Mouse (Mus musculus) forebrain, embryonic 15.5 days (tissue): ENCODE measurements at regions not wholly inside any gene's neighbourhood (a gene's known extent, or its start where the extent isn't known, plus 50 kb on each side); places are given as distances from the start of the nearest gene placed in this dataset.

ENCODE experiments used
- ATAC-seq: fragments of 200-750 bp; cut with Nextera tagmentation; replicated peaks from 2 replicates; pipeline ENCODE4 v1.8.0; 2017; ENCODE audit warnings: mild to moderate bottlenecking, moderate TSS enrichment, moderate library complexity
- H3K27ac ChIP-seq: fragments of 300-500 bp; sonication (generic); replicated peaks from 2 replicates; pipeline ENCODE4 v1.5.1; 2015; ENCODE audit warnings: mild to moderate bottlenecking, inconsistent platforms
- H3K27me3 ChIP-seq: fragments of 300-500 bp; sonication (generic); 2 replicates; pipeline ENCODE4 v1.6.1; 2015; ENCODE audit warnings: inconsistent platforms
- H3K36me3 ChIP-seq: fragments of 300-500 bp; sonication (generic); 2 replicates; pipeline ENCODE4 v1.6.1; 2015; ENCODE audit warnings: mild to moderate bottlenecking, inconsistent platforms
- H3K4me1 ChIP-seq: fragments of 300-500 bp; sonication (generic); 2 replicates; pipeline ENCODE4 v1.6.1; 2015; ENCODE audit warnings: inconsistent platforms
- H3K4me2 ChIP-seq: fragments of 300-500 bp; sonication (generic); replicated peaks from 2 replicates; pipeline ENCODE4 v1.6.1; 2015; ENCODE audit warnings: mild to moderate bottlenecking, inconsistent platforms
- H3K4me3 ChIP-seq: fragments of 300-500 bp; sonication (generic); 2 replicates; pipeline ENCODE4 v1.5.1; 2015; ENCODE audit warnings: mild to moderate bottlenecking, inconsistent platforms
- H3K9ac ChIP-seq: fragments of 300-500 bp; sonication (generic); replicated peaks from 2 replicates; pipeline ENCODE4 v1.6.1; 2015; ENCODE audit warnings: mild to moderate bottlenecking, inconsistent platforms
- H3K9me3 ChIP-seq: fragments of 300-500 bp; sonication (generic); 2 replicates; pipeline ENCODE4 v1.6.1; 2016; ENCODE audit warnings: inconsistent platforms
- WGBS: fragments of 180-500 bp; shearing (Covaris S2); methylation state at CpG from one replicate; pipeline ENCODE4 v1.1.7; 2015; ENCODE audit warnings: mixed read lengths; 5-methylcytosine and 5-hydroxymethylcytosine counted together

- no peak for ATAC-seq
- Histone ChIP-seq H3K4me1 (no peaks in the 10 kb centered on the region), H3K4me3 (no peak overlapping the region), H3K27ac (no peak overlapping the region), H3K4me2 (no peak overlapping the region), H3K9ac (no peak overlapping the region), H3K36me3 (no peaks in the 10 kb centered on the region), H3K9me3 (no peaks in the 10 kb centered on the region), H3K27me3 (no peaks in the 10 kb centered on the region)
- 79% methylated on average over 1 of the region's 1 CpGs for WGBS
These were observed 825.0 kb downstream of the Gm9195 start for GRCm38 (mm10) chr14:71666656-71667055.

- Histone ChIP-seq H3K4me1 (no peaks in the 10 kb centered on the region), H3K27ac (no peak overlapping the region), H3K36me3 (no peaks in the 10 kb centered on the region), H3K27me3 (no peaks in the 10 kb centered on the region), H3K9me3 (no peaks in the 10 kb centered on the region), H3K4me3 (no peak overlapping the region), H3K9ac (no peak overlapping the region), H3K4me2 (no peak overlapping the region)
- WGBS: 78% methylated on average over 2 of the region's 2 CpGs
- no peak for ATAC-seq
These were observed 831.5 kb downstream of the Gm9195 start for GRCm38 (mm10) chr14:71660166-71660565.

- Histone ChIP-seq H3K27me3 (no peaks in the 10 kb centered on the region), H3K4me2 (no peak overlapping the region), H3K9me3 (no peaks in the 10 kb centered on the region), H3K4me1 (no peaks in the 10 kb centered on the region), H3K4me3 (no peak overlapping the region), H3K36me3 (no peaks in the 10 kb centered on the region), H3K9ac (no peak overlapping the region), H3K27ac (no peak overlapping the region)
- 88% methylated on average over 3 of the region's 3 CpGs for WGBS
- ATAC-seq: no peak
These were observed 836.6 kb downstream of the Gm9195 start for GRCm38 (mm10) chr14:71654785-71655627.

- Histone ChIP-seq H3K9ac (no peak overlapping the region), H3K36me3 (no peaks in the 10 kb centered on the region), H3K4me3 (no peak overlapping the region), H3K27me3 (no peaks in the 10 kb centered on the region), H3K9me3 (no peaks in the 10 kb centered on the region), H3K4me2 (no peak overlapping the region), H3K4me1 (no peaks in the 10 kb centered on the region), H3K27ac (no peak overlapping the region)
- WGBS: 98% methylated on average over 1 of the region's 1 CpGs
- ATAC-seq: no peak
These were observed 849.1 kb downstream of the Gm9195 start for GRCm38 (mm10) chr14:71642536-71642935.

- H3K9me3 ChIP-seq: no peaks in the 10 kb centered on the region
- no peak overlapping the region for H3K4me3 ChIP-seq
- H3K27ac ChIP-seq: no peak overlapping the region
- H3K4me2 ChIP-seq: no peak overlapping the region
- H3K4me1 ChIP-seq: no peaks in the 10 kb centered on the region
- H3K9ac ChIP-seq: no peak overlapping the region
- WGBS: 66% methylated on average over 1 of the region's 1 CpGs
- ATAC-seq: no peak
- no peaks in the 10 kb centered on the region for H3K27me3 ChIP-seq
- H3K36me3 ChIP-seq: no peaks in the 10 kb centered on the region
These were observed 852.6 kb downstream of the Gm9195 start for GRCm38 (mm10) chr14:71639083-71639482.

- H3K9ac ChIP-seq: no peak overlapping the region
- no peaks in the 10 kb centered on the region for H3K4me1 ChIP-seq
- H3K27ac ChIP-seq: no peak overlapping the region
- H3K4me2 ChIP-seq: no peak overlapping the region
- H3K36me3 ChIP-seq: no peaks in the 10 kb centered on the region
- no peak for ATAC-seq
- H3K9me3 ChIP-seq: no peaks in the 10 kb centered on the region
- WGBS: 89% methylated on average over 1 of the region's 1 CpGs
- no peaks in the 10 kb centered on the region for H3K27me3 ChIP-seq
- no peak overlapping the region for H3K4me3 ChIP-seq
These were observed 856.5 kb downstream of the Gm9195 start for GRCm38 (mm10) chr14:71635091-71635490.

GRCm38 (mm10) chr14:71609698-71610301, 881.8 kb downstream of the Gm9195 start:
- 11% methylated on average over 4 of the region's 4 CpGs for WGBS
- H3K27ac ChIP-seq: no peak overlapping the region
- no peak overlapping the region for H3K4me2 ChIP-seq
- ATAC-seq: peak; percentile 64
- no peak overlapping the region for H3K9ac ChIP-seq
- H3K4me3 ChIP-seq: no peak overlapping the region
- no peaks in the 10 kb centered on the region for H3K27me3 ChIP-seq
- no peaks in the 10 kb centered on the region for H3K9me3 ChIP-seq
- no peaks in the 10 kb centered on the region for H3K36me3 ChIP-seq
- peaks cover 4% of the 10 kb centered on the region; the same call in 1 of the 2 replicates for H3K4me1 ChIP-seq

GRCm38 (mm10) chr14:71603710-71604109, 887.9 kb downstream of the Gm9195 start:
- H3K9me3 ChIP-seq: no peaks in the 10 kb centered on the region
- no peak for ATAC-seq
- 20% methylated on average over 2 of the region's 2 CpGs for WGBS

GRCm38 (mm10) chr14:71597859-71598258, 893.8 kb downstream of the Gm9195 start:
- Histone ChIP-seq H3K36me3 (no peaks in the 10 kb centered on the region), H3K4me2 (no peak overlapping the region), H3K27me3 (no peaks in the 10 kb centered on the region), H3K9ac (no peak overlapping the region), H3K4me3 (no peak overlapping the region), H3K4me1 (no peaks in the 10 kb centered on the region), H3K9me3 (no peaks in the 10 kb centered on the region), H3K27ac (no peak overlapping the region)
- 87% methylated on average over 3 of the region's 3 CpGs for WGBS
- no peak for ATAC-seq

More at GRCm38 (mm10) chr14:71603710-71604109, 887.9 kb downstream of the Gm9195 start:
- Histone ChIP-seq H3K36me3 (no peaks in the 10 kb centered on the region), H3K4me1 (peaks cover 4% of the 10 kb centered on the region), H3K27me3 (no peaks in the 10 kb centered on the region), H3K27ac (no peak overlapping the region), H3K4me2 (no peak overlapping the region), H3K4me3 (no peak overlapping the region), H3K9ac (no peak overlapping the region)

- 60% methylated on average over 1 of the region's 1 CpGs for WGBS
- no peaks in the 10 kb centered on the region for H3K9me3 ChIP-seq
- H3K4me1 ChIP-seq: no peaks in the 10 kb centered on the region
- no peak overlapping the region for H3K4me2 ChIP-seq
- H3K4me3 ChIP-seq: no peak overlapping the region
- no peaks in the 10 kb centered on the region for H3K36me3 ChIP-seq
- H3K27ac ChIP-seq: no peak overlapping the region
- H3K9ac ChIP-seq: no peak overlapping the region
- no peak for ATAC-seq
- no peaks in the 10 kb centered on the region for H3K27me3 ChIP-seq
These were observed 902.9 kb downstream of the Gm9195 start for GRCm38 (mm10) chr14:71588694-71589240.

- Histone ChIP-seq H3K27ac (no peak overlapping the region), H3K27me3 (no peaks in the 10 kb centered on the region), H3K4me3 (no peak overlapping the region), H3K9me3 (no peaks in the 10 kb centered on the region), H3K9ac (no peak overlapping the region), H3K4me1 (no peaks in the 10 kb centered on the region), H3K36me3 (no peaks in the 10 kb centered on the region), H3K4me2 (no peak overlapping the region)
- no peak for ATAC-seq
These were observed 903.6 kb downstream of the Gm9195 start for GRCm38 (mm10) chr14:71588006-71588405.

- no peak for ATAC-seq
- Histone ChIP-seq H3K9ac (no peak overlapping the region), H3K9me3 (no peaks in the 10 kb centered on the region), H3K27ac (no peak overlapping the region), H3K27me3 (no peaks in the 10 kb centered on the region), H3K4me2 (no peak overlapping the region), H3K4me3 (no peak overlapping the region), H3K4me1 (no peaks in the 10 kb centered on the region), H3K36me3 (no peaks in the 10 kb centered on the region)
- WGBS: 68% methylated on average over 3 of the region's 3 CpGs
These were observed 926.8 kb downstream of the Gm9195 start for GRCm38 (mm10) chr14:71564816-71565215.
